ENCODE assay signal across 17 mouse cellular contexts in genomic region chr7:117310586-117311200, GRCm38 (mm10).
A peak's percentile ranks its signal among the peaks of the same experiment; 100 is the strongest.
DNase-seq lines count a peak whose midpoint lies in the region; ATAC-seq lines count a peak whose summit lies in the region.
"Had no signal": no experiment of that assay in that cellular context is flagged by ENCODE, and none has a peak within 500 bp of the region (broad histone marks: within the 10 kb centered on the region; RNA-seq: fewer than 3 reads in every experiment).

No protein-coding gene starts in this region.

- H3K4me3 ChIP-seq in forebrain, embryonic 16.5 days (replicated peaks; ENCODE audit: low read length), result no peak overlapping the region
- H3K4me3 ChIP-seq: erythroblast, embryonic 14.5 days; limb, embryonic 12.5 days had no signal

- no peak overlapping the region for H3K9ac ChIP-seq in forebrain, embryonic 16.5 days (replicated peaks; ENCODE audit: low read depth, low read length)
- H3K9ac ChIP-seq: limb, embryonic 12.5 days had no signal

- no peaks in the 10 kb centered on the region for H3K36me3 ChIP-seq in forebrain, embryonic 16.5 days (ENCODE audit: control insufficient read depth, insufficient read depth)
- H3K36me3 ChIP-seq: limb, embryonic 12.5 days had no signal

- no peak overlapping the region for H3K4me2 ChIP-seq in forebrain, embryonic 16.5 days (ENCODE audit: low read length)
- H3K4me2 ChIP-seq: limb, embryonic 12.5 days had no signal

- no peak for DNase-seq in frontal cortex, postnatal 14 days (ENCODE audit: low spot score in 2 of 2)
- DNase-seq in 3134 (ENCODE audit: extremely low read depth, insufficient read length, low spot score), result peak; percentile 53
- DNase-seq in adrenal gland, postnatal 14 days, result peak; percentile 53
- DNase-seq in heart, adult 9 months (ENCODE audit: low spot score in 2 of 2), result peak; percentile 54 to 81
- no peak for DNase-seq in B cell, adult 2 months
- no peak for DNase-seq in layer of hippocampus, postnatal 25 days (ENCODE audit: extremely low spot score in 1 of 2, low spot score in 1 of 2)
- DNase-seq: cerebellum, postnatal 10 days; kidney, adult 9 months; layer of hippocampus, adult 9-11 months; lung, adult 2 months; thymus, adult 18-20 months had no signal

- 0 out of 2 replicates have a peak, but pooled peaks cover 2% of the 10 kb centered on the region for H3K4me1 ChIP-seq in forebrain, embryonic 16.5 days (replicated peaks; ENCODE audit: control insufficient read depth, insufficient read depth, low read length)
- H3K4me1 ChIP-seq: limb, embryonic 12.5 days had no signal

- no peaks in the 10 kb centered on the region for H3K9me3 ChIP-seq in forebrain, embryonic 16.5 days (ENCODE audit: control insufficient read depth, low read length)
- H3K9me3 ChIP-seq: limb, embryonic 12.5 days had no signal

- H3K27me3 ChIP-seq in forebrain, embryonic 16.5 days (replicated peaks; ENCODE audit: control insufficient read depth, insufficient read depth, low read length), result no peaks in the 10 kb centered on the region
- H3K27me3 ChIP-seq: CH12.LX; limb, embryonic 12.5 days had no signal

- 78% methylated on average over 2 of the region's 2 CpGs for WGBS in forebrain, embryonic 16.5 days

- peak; percentile 47; the same call in 1 of the 2 replicates for ATAC-seq in frontal cortex, adult (ENCODE audit: low TSS enrichment)
- ATAC-seq in forebrain, embryonic 16.5 days, result no peak
- ATAC-seq: hindbrain, embryonic 16.5 days had no signal

- H3K27ac ChIP-seq in forebrain, embryonic 16.5 days (ENCODE audit: low read length), result no peak overlapping the region
- H3K27ac ChIP-seq: limb, embryonic 12.5 days had no signal

Comparison
In these comparisons a context has a peak if more than half of its experiments do, and no peak if none do; other contexts are left out.
1. DNase-seq: peak in 3134 (single experiment), adrenal gland, postnatal 14 days (single experiment) and heart, adult 9 months (2 of 2); none in frontal cortex, postnatal 14 days (0 of 2), B cell, adult 2 months (0 of 2) and layer of hippocampus, postnatal 25 days (0 of 2).